Mouse (Mus musculus) neural tube, embryonic 12.5 days (tissue): ENCODE data around the gene Hoxd11. TPM values are rescaled to one million over a fixed set of nuclear protein-coding genes. Genes with fewer than 3 reads are reported as not detected.

Source experiments
- ATAC-seq: fragments of 200-750 bp; cut with Nextera tagmentation; 2 replicates; pipeline ENCODE4 v1.8.0; 2017; ENCODE audit warnings: low read depth, mild to moderate bottlenecking, moderate TSS enrichment, moderate library complexity; ENCODE audit not compliant: low FRiP score
- H3K27ac ChIP-seq: fragments of 300-500 bp; sonication (generic); 2 replicates; pipeline ENCODE4 v1.5.1; 2016
- H3K27me3 ChIP-seq: fragments of 300-500 bp; sonication (generic); replicated peaks from 2 replicates; pipeline ENCODE4 v1.6.1; 2016; ENCODE audit warnings: mild to moderate bottlenecking
- H3K36me3 ChIP-seq: fragments of 300-500 bp; sonication (generic); 2 replicates; pipeline ENCODE4 v1.6.1; 2016; ENCODE audit warnings: mild to moderate bottlenecking
- H3K4me1 ChIP-seq: fragments of 300-500 bp; sonication (generic); 2 replicates; pipeline ENCODE4 v1.6.1; 2016
- H3K4me2 ChIP-seq: fragments of 300-500 bp; sonication (generic); replicated peaks from 2 replicates; pipeline ENCODE4 v1.6.1; 2016; ENCODE audit warnings: mild to moderate bottlenecking
- H3K4me3 ChIP-seq: fragments of 300-500 bp; sonication (generic); 2 replicates; pipeline ENCODE4 v1.5.1; 2016
- H3K9ac ChIP-seq: fragments of 300-500 bp; sonication (generic); 2 replicates; pipeline ENCODE4 v1.6.1; 2016; ENCODE audit warnings: mild to moderate bottlenecking
- H3K9me3 ChIP-seq: fragments of 300-500 bp; sonication (generic); 2 replicates; pipeline ENCODE4 v1.6.1; 2016; ENCODE audit warnings: mild to moderate bottlenecking
- whole genome bisulfite sequencing: fragments of 180-500 bp; shearing (Covaris S2); methylation state at CpG from one replicate; pipeline ENCODE4 v1.1.7; 2016; 5-methylcytosine and 5-hydroxymethylcytosine counted together
- polyA plus RNA-seq: library from polyadenylated mRNA; unstranded; fragments of >200 nt; fragmentation: Nextera tagmentation; extraction: Ambion mirVana; gene quantifications from 2 replicates; pipeline ENCODE4 v1.2.1, GENCODE M21; 2016

The Hoxd11 gene
- polyA plus RNA-seq, 1 experiment from 2014 or later, result 19.1 TPM

GRCm38 (mm10) chr2:74677106-74677505 is 2.3 kb upstream of the Hoxd11 start:
- H3K4me1 ChIP-seq, result peaks cover 19% of the 10 kb centered on the region
- H3K4me2 ChIP-seq, result peak overlapping the region; percentile 42
- no peak for ATAC-seq
- H3K4me3 ChIP-seq, result no peak overlapping the region
- H3K36me3 ChIP-seq, result no peaks in the 10 kb centered on the region
- H3K9me3 ChIP-seq, result no peaks in the 10 kb centered on the region
- no peak overlapping the region for H3K27ac ChIP-seq
- 13% methylated on average over 2 of the region's 2 CpGs for WGBS
- H3K9ac ChIP-seq, result no peak overlapping the region
- H3K27me3 ChIP-seq, result peaks cover 99% of the 10 kb centered on the region

- H3K36me3 ChIP-seq, result no peaks in the 10 kb centered on the region
- peaks cover 18% of the 10 kb centered on the region for H3K4me1 ChIP-seq
- no peaks in the 10 kb centered on the region for H3K9me3 ChIP-seq
- peak overlapping the region; percentile 26 for H3K27ac ChIP-seq
- peak overlapping the region; percentile 50 for H3K4me3 ChIP-seq
- peak overlapping the region; percentile 53 for H3K9ac ChIP-seq
- H3K27me3 ChIP-seq, result peaks cover 99% of the 10 kb centered on the region
- H3K4me2 ChIP-seq, result peak overlapping the region; percentile 53
- WGBS, result 1% methylated on average over 26 of the region's 26 CpGs
- ATAC-seq, result no peak
These were observed 227 bp downstream of the Hoxd11 start for GRCm38 (mm10) chr2:74679596-74679971.

DNA sequence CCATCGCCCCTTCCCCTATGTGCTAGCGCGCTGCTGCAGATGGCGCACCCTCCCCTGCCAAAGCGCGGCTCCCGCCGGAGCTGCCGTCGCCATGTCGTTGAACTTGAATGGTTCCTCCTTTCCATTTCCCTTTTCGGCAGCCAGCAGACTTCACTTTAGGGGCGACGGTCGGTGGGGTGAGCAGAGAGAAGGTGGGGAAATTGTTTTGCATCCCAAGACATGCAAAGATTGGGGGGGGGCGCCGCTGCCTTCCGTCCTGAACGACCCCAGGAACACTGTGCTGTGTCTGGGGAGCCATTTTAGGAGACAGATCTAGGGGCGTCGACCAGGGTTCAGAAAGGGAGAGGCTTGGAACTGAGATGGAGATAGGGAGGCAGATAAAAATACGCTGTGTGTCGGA is 623 bp downstream of the Hoxd11 start:
- Histone ChIP-seq H3K9ac (peak overlapping the region; percentile 53), H3K9me3 (no peaks in the 10 kb centered on the region), H3K27ac (peak overlapping the region; percentile 26), H3K36me3 (no peaks in the 10 kb centered on the region), H3K4me2 (peak overlapping the region; percentile 53), H3K4me1 (peaks cover 18% of the 10 kb centered on the region), H3K27me3 (peaks cover 99% of the 10 kb centered on the region), H3K4me3 (peak overlapping the region; percentile 50)
- ATAC-seq, result no peak
- under 1% methylated on average over 23 of the region's 23 CpGs for WGBS

GRCm38 (mm10) chr2:74680561-74681398 is 1.4 kb downstream of the Hoxd11 start:
- H3K36me3 ChIP-seq, result no peaks in the 10 kb centered on the region
- peak overlapping the region; percentile 53 for H3K4me2 ChIP-seq
- peaks cover 98% of the 10 kb centered on the region for H3K27me3 ChIP-seq
- peak overlapping the region; percentile 53; the same call in 1 of the 2 replicates for H3K27ac ChIP-seq
- no peaks in the 10 kb centered on the region for H3K9me3 ChIP-seq
- H3K4me1 ChIP-seq, result peaks cover 12% of the 10 kb centered on the region
- peak overlapping the region; percentile 53 for H3K9ac ChIP-seq
- under 1% methylated on average over 21 of the region's 21 CpGs for WGBS
- H3K4me3 ChIP-seq, result peak overlapping the region; percentile 50
- no peak for ATAC-seq

DNA sequence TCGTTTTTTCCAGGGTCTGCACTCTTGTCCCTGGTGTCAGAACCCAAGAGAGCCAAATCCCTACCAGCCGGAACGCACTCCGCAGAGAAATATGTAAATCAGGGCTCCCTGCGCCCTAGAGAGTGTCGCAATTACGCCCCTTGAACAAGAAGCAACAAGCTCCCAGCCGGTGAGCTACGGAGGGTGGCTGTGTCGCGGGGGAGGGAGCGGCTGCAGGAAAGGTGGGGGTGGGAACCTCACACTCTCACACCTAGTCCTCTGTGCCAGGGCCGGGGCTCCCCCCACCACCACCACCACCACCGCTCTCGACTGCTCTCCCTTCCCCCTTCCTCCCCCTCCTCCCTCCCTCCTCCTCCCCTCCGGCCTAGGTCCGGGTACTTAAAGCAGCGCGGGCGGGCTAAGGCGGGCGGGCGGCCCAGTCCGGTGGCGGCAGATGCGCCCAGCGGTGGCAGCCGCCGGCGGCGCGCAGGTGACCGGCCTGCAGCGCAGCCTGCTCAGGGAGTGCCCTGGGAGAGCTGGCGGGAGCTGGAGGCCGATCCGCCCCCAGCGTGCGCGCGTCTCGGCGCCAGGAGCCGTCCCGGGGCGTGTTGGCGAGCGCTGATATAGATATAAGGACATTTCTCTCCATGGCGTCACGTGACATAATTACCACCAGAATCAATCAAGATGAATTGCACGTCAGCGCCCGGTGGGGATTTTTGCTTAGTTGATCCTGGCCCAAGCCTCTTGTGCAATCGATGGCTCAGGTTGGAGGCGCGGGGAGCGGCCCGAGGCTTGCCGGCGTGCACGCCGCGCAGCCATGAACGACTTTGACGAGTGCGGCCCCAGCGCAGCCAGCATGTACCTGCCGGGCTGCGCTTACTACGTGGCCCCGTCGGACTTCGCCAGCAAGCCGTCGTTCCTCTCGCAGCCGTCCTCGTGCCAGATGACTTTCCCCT is 2.5 kb downstream of the Hoxd11 start:
- peak overlapping the region; percentile 88 for H3K9ac ChIP-seq
- no peaks in the 10 kb centered on the region for H3K9me3 ChIP-seq
- WGBS, result 1% methylated on average over 77 of the region's 78 CpGs
- H3K4me1 ChIP-seq, result peaks cover 12% of the 10 kb centered on the region
- H3K4me2 ChIP-seq, result peak overlapping the region; percentile 53
- peak overlapping the region; percentile 82 for H3K27ac ChIP-seq
- peak overlapping the region; percentile 50 for H3K4me3 ChIP-seq
- peak; percentile 55 for ATAC-seq
- H3K27me3 ChIP-seq, result peaks cover 92% of the 10 kb centered on the region
- H3K36me3 ChIP-seq, result no peaks in the 10 kb centered on the region

GRCm38 (mm10) chr2:74682796-74683195 is 3.4 kb downstream of the Hoxd11 start:
- peak overlapping the region; percentile 82; the same call in 1 of the 2 replicates for H3K27ac ChIP-seq
- peak overlapping the region; percentile 88 for H3K9ac ChIP-seq
- H3K27me3 ChIP-seq, result peaks cover 92% of the 10 kb centered on the region
- under 1% methylated on average over 51 of the region's 51 CpGs for WGBS
- H3K4me2 ChIP-seq, result peak overlapping the region; percentile 53
- peaks cover 12% of the 10 kb centered on the region for H3K4me1 ChIP-seq
- ATAC-seq, result no peak
- no peaks in the 10 kb centered on the region for H3K36me3 ChIP-seq
- H3K9me3 ChIP-seq, result no peaks in the 10 kb centered on the region
- peak overlapping the region; percentile 50 for H3K4me3 ChIP-seq

DNA sequence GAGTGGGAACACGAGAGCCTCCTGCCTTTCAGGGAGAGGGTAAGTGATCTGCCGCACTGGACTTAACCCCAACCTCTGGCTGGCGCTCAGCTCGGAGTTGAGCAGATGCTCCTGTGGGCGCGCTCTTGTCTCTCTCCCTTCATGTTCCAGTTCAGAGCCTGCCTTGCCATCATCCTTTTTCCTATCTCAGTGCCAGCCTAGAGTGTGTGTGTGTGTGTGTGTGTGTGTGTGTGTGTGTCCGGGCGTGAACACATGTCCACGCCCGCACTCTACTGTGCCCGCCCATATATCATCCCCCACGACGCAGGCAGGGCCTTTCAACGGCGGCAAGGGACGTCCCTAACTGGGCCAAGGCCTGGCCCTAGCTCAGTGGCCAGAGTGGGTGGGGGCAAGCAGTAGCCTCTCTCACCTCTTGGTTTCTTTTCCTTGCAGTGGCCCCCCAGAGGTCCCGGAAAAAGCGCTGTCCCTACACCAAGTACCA is 4.2 kb downstream of the Hoxd11 start:
- Histone ChIP-seq H3K9me3 (no peaks in the 10 kb centered on the region), H3K9ac (peak overlapping the region; percentile 88), H3K27me3 (peaks cover 90% of the 10 kb centered on the region), H3K4me2 (peak overlapping the region; percentile 53), H3K27ac (no peak overlapping the region), H3K36me3 (no peaks in the 10 kb centered on the region), H3K4me1 (peaks cover 12% of the 10 kb centered on the region), H3K4me3 (peak overlapping the region; percentile 50)
- ATAC-seq, result no peak
- 0% methylated on average over 17 of the region's 18 CpGs for WGBS

DNA sequence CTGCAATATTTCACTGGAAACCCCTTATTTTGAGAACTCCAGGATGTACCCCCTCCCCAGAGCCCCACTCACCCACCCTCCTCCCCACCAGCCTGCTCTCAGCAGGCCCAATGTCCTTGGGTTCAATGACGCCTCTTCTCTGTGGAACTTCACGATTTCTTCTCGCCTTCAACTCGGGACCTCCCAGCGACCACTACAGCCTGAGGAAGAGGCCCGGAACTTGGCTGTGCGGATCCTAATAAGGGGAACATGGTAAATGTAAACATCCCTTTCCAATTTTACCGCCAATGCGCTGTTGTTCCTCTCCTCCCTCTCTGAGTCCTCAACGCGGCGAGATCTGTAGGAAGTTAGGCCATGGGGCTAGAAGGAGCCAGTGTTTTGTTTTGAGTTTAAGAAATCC is 4.7 kb downstream of the Hoxd11 start:
- H3K4me1 ChIP-seq, result peaks cover 12% of the 10 kb centered on the region
- H3K9me3 ChIP-seq, result no peaks in the 10 kb centered on the region
- H3K27me3 ChIP-seq, result peaks cover 88% of the 10 kb centered on the region
- H3K27ac ChIP-seq, result no peak overlapping the region
- peak overlapping the region; percentile 88 for H3K9ac ChIP-seq
- under 1% methylated on average over 12 of the region's 12 CpGs for WGBS
- no peak for ATAC-seq
- no peaks in the 10 kb centered on the region for H3K36me3 ChIP-seq
- peak overlapping the region; percentile 53 for H3K4me2 ChIP-seq
- peak overlapping the region; percentile 50 for H3K4me3 ChIP-seq

GRCm38 (mm10) chr2:74685059-74685603 is 5.8 kb downstream of the Hoxd11 start:
- ATAC-seq, result no peak
- Histone ChIP-seq H3K4me2 (peak overlapping the region; percentile 53), H3K9ac (no peak overlapping the region), H3K36me3 (no peaks in the 10 kb centered on the region), H3K27me3 (peaks cover 86% of the 10 kb centered on the region), H3K4me3 (peak overlapping the region; percentile 5), H3K4me1 (peaks cover 12% of the 10 kb centered on the region), H3K9me3 (no peaks in the 10 kb centered on the region), H3K27ac (no peak overlapping the region)
- WGBS, result 9% methylated on average over 4 of the region's 4 CpGs

DNA sequence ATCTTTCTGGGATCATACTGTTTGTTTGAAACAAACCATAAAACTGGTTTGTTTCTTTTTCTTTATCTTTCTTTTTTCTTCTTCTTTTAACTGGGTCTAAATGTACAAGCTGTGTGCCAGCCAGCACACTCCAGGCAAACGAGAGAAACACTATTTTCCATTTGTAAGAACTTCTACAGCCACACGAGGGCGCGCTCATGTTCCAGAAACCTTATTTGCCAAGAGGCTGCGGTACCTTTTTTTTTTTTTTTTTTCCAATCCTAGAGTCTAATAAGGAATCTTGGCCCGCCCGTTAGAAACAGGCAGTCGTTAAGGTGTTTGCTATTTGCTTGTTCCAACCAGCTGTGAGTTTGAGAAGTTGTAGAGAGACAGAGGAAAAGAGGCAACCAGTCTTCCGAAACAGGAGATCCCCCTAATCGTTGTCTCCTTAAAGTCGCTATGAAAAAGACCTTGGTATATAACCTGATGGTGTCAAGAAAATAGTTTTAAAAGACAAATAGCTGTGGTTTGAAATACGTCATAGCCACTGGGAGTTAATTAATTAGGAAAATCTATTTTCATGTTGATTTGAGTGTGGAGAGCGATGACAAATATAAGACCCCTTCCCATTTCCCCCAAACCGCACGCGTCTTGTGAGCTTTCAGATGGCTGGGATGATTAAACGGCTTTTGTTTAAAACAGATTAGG is 7.1 kb downstream of the Hoxd11 start:
- Histone ChIP-seq H3K9ac (peak overlapping the region; percentile 70; the same call in 1 of the 2 replicates), H3K4me1 (peaks cover 12% of the 10 kb centered on the region), H3K27me3 (peaks cover 80% of the 10 kb centered on the region), H3K36me3 (no peaks in the 10 kb centered on the region), H3K4me2 (peak overlapping the region; percentile 55), H3K9me3 (no peaks in the 10 kb centered on the region), H3K4me3 (peak overlapping the region; percentile 43), H3K27ac (no peak overlapping the region)
- 4% methylated on average over 17 of the region's 17 CpGs for WGBS
- no peak for ATAC-seq

DNA sequence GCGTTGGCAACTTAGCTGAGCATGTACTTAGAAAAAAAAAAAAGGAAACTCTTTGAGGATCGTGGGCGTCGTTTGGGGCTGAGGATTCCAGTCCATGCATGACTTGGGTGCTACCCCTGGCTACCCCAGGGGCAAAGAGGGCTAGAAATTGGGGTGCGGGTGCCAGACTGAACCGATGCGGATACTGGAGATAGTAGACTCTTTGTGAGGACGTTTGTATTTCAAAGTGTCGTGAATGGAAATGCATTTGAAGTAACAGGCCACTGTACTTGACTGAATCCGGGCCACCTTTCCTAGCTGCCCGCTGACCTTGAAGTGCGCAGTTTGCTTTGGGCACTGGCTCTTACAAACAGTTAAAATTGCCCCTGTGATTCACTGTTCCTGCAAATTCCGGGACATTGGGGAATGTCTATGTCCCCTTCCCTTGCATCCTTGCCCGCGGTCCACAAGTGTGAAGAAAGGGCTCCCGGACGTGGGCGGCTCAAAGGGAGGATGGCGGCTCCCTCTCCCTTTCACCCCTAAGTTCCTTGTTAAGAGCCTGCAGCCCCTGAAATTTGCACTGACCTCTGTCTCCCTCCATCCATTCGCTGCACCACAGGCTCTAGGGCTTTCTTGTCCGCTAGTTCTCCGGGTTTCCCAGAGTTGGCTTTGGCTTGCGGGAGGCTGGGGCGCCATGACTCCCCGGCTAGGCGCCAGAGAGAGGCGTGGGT is 7.8 kb downstream of the Hoxd11 start:
- peaks cover 9% of the 10 kb centered on the region for H3K4me1 ChIP-seq
- peak overlapping the region; percentile 70 for H3K9ac ChIP-seq
- H3K4me2 ChIP-seq, result peak overlapping the region; percentile 55
- WGBS, result under 1% methylated on average over 27 of the region's 27 CpGs
- H3K9me3 ChIP-seq, result no peaks in the 10 kb centered on the region
- no peaks in the 10 kb centered on the region for H3K36me3 ChIP-seq
- no peak overlapping the region for H3K27ac ChIP-seq
- ATAC-seq, result no peak
- peak overlapping the region; percentile 43 for H3K4me3 ChIP-seq
- peaks cover 80% of the 10 kb centered on the region for H3K27me3 ChIP-seq
